Mouse (Mus musculus): Measurements from ENCODE around the gene Rab3gap1.

DNA sequence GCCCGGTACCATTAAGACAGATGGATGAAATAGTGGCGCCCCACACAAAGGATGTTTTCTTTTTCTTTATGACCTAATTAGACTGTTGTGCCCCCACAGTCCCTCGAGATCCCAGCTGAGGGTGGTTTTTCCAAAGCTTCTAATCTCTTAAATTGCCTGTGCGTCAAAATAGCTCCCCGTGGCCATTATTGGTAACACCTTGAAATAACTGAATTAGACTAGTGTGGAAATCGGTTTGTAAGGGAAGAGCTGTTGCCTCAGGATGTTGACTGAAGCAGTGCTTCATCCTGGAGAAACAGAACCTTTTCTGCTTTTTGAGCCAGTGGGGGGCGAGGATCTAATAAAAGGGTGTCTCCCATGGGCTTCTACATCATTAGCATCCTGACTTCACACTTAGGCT is 4.8 kb upstream of the Rab3gap1 start:
- TF ChIP-seq GATA1 (IDR thresholded peaks at IDR 0.05; ENCODE audit: borderline replicate concordance, low read length) (no peak), FLI1 (IDR thresholded peaks at IDR 0.05; ENCODE audit: low read length) (no peak)

Data from megakaryocyte, embryonic 14.5 days (primary cell).